20 mouse cellular contexts compared by ENCODE assay signal in the genomic region with DNA sequence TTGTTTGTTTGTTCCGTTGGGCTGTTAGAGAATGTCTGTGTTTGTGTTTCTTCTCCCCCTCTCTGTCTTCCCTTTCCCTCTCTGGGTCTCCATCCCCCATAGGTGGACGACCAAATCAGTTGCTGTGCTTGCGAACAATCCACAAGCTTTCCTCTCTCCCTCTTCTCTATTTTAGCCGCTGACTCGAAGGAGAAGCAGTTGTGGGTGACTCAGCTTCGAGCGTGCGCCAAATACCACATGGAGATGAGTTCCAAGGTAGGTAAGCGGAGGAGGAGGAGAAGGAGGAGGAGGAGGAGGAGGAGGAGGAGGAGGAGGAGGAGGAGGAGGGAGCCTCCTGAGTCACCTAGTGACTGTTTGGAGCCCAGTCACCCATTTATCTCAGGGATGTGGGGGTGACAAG.
DNase-seq lines count a peak whose midpoint lies in the region; ATAC-seq and TF ChIP-seq lines count a peak whose summit lies in the region.
"Had no signal": no experiment of that assay in that cellular context is flagged by ENCODE, and none has a peak within 500 bp of the region (broad histone marks: within the 10 kb centered on the region; RNA-seq: fewer than 3 reads in every experiment).

No protein-coding gene starts in this region.

- H3K9me3 ChIP-seq in midbrain, embryonic 10.5 days (replicated peaks), result peaks cover 4% of the 10 kb centered on the region
- H3K9me3 ChIP-seq in midbrain, embryonic 16.5 days (replicated peaks; ENCODE audit: control insufficient read depth, low read length, poor library complexity, severe bottlenecking), result no peaks in the 10 kb centered on the region; the same call in 1 of the 2 replicates
- no peaks in the 10 kb centered on the region for H3K9me3 ChIP-seq in forebrain, embryonic 15.5 days
- H3K9me3 ChIP-seq: heart, embryonic 10.5 days; limb, embryonic 15.5 days had no signal

- no peak overlapping the region for H3K9ac ChIP-seq in midbrain, embryonic 16.5 days (ENCODE audit: low read depth, low read length)
- no peak overlapping the region for H3K9ac ChIP-seq in forebrain, embryonic 15.5 days (replicated peaks)
- H3K9ac ChIP-seq: embryonic facial prominence, embryonic 13.5 days; forebrain, postnatal 0 days; limb, embryonic 15.5 days; midbrain, embryonic 13.5 days had no signal

- no peak for ATAC-seq in midbrain, embryonic 16.5 days
- peak; percentile 31 for ATAC-seq in Patski
- ATAC-seq in forebrain, embryonic 15.5 days (replicated peaks), result no peak
- ATAC-seq: forebrain, postnatal 0 days; lung, postnatal 0 days; midbrain, embryonic 13.5 days had no signal

- no peak for TF ChIP-seq CTCF in Patski (IDR thresholded peaks at IDR 0.05)

- H3K4me1 ChIP-seq in midbrain, embryonic 10.5 days, result no peaks in the 10 kb centered on the region
- no peaks in the 10 kb centered on the region for H3K4me1 ChIP-seq in midbrain, embryonic 16.5 days (ENCODE audit: control insufficient read depth, insufficient read depth, low read length)
- no peaks in the 10 kb centered on the region for H3K4me1 ChIP-seq in forebrain, embryonic 15.5 days
- H3K4me1 ChIP-seq: hindbrain, embryonic 10.5 days; limb, embryonic 15.5 days; midbrain, embryonic 13.5 days had no signal

- WGBS in midbrain, embryonic 10.5 days, result 83% methylated on average over 8 of the region's 9 CpGs
- WGBS in midbrain, embryonic 16.5 days, result 80% methylated on average over 8 of the region's 9 CpGs
- WGBS in forebrain, embryonic 15.5 days, result 82% methylated on average over 9 of the region's 9 CpGs

- CTCF ChIA-PET in Patski (lab: Charles Lee), result no interaction called here

- POLR2A ChIA-PET in Patski (lab: Charles Lee), result interaction anchor here (1.0 kb wide), 1 partner anchor 14 kb away, joined by 3 read pairs; no protein-coding TSS in a partner anchor

- peak; percentile 15 for DNase-seq in gastrocnemius, adult 18-20 months (ENCODE audit: low spot score)
- DNase-seq in gastrocnemius, postnatal 10 days, result no peak
- DNase-seq in midbrain, embryonic 10.5 days (ENCODE audit: low spot score), result no peak
- no peak for DNase-seq in Patski (ENCODE audit: low read depth, low spot score)
- DNase-seq in telencephalon, adult 2 months (ENCODE audit: low read depth, low spot score), result peak; percentile 65
- DNase-seq: adrenal gland, adult 2 months; B cell, adult 2 months; cerebellum, adult 9-11 months; forebrain, postnatal 0 days; kidney, adult 11 months; thymus, postnatal 14 days had no signal

- 0 out of 2 replicates have a peak overlapping the region, but pooled peaks have one; percentile 9 for H3K27ac ChIP-seq in midbrain, embryonic 10.5 days (replicated peaks)
- no peak overlapping the region for H3K27ac ChIP-seq in midbrain, embryonic 16.5 days (ENCODE audit: low read length)
- H3K27ac ChIP-seq in forebrain, embryonic 15.5 days (replicated peaks), result no peak overlapping the region
- H3K27ac ChIP-seq: embryonic facial prominence, embryonic 13.5 days; heart, embryonic 10.5 days; hindbrain, embryonic 10.5 days; limb, embryonic 15.5 days; midbrain, embryonic 13.5 days had no signal

- peaks cover 13% of the 10 kb centered on the region; the same call in 1 of the 2 replicates for H3K36me3 ChIP-seq in midbrain, embryonic 10.5 days
- H3K36me3 ChIP-seq in midbrain, embryonic 16.5 days (ENCODE audit: control insufficient read depth, insufficient read depth, low read length), result no peaks in the 10 kb centered on the region
- no peaks in the 10 kb centered on the region for H3K36me3 ChIP-seq in forebrain, embryonic 15.5 days
- H3K36me3 ChIP-seq: limb, embryonic 15.5 days had no signal

- H3K27me3 ChIP-seq in midbrain, embryonic 10.5 days (ENCODE audit: low read depth, poor library complexity, severe bottlenecking), result no peaks in the 10 kb centered on the region
- no peaks in the 10 kb centered on the region for H3K27me3 ChIP-seq in midbrain, embryonic 16.5 days (ENCODE audit: control insufficient read depth, insufficient read depth, low read depth, low read length)
- no peaks in the 10 kb centered on the region for H3K27me3 ChIP-seq in Patski
- no peaks in the 10 kb centered on the region for H3K27me3 ChIP-seq in forebrain, embryonic 15.5 days
- H3K27me3 ChIP-seq: embryonic facial prominence, embryonic 13.5 days; limb, embryonic 15.5 days; midbrain, embryonic 13.5 days had no signal

- no peak overlapping the region for H3K4me2 ChIP-seq in midbrain, embryonic 16.5 days (ENCODE audit: low read length)
- no peak overlapping the region for H3K4me2 ChIP-seq in forebrain, embryonic 15.5 days (replicated peaks)
- H3K4me2 ChIP-seq: embryonic facial prominence, embryonic 13.5 days; limb, embryonic 15.5 days; midbrain, embryonic 13.5 days had no signal

- in situ Hi-C loops in Patski (cut with MboI; ENCODE audit: low pct_unique_long_range_greater_than_20kb), result no loop called here

- H3K4me3 ChIP-seq in midbrain, embryonic 10.5 days, result no peak overlapping the region
- no peak overlapping the region for H3K4me3 ChIP-seq in midbrain, embryonic 16.5 days (ENCODE audit: low read depth, low read length)
- H3K4me3 ChIP-seq in forebrain, embryonic 15.5 days, result no peak overlapping the region
- H3K4me3 ChIP-seq: embryonic facial prominence, embryonic 13.5 days; heart, embryonic 10.5 days; hindbrain, embryonic 10.5 days; limb, embryonic 15.5 days; midbrain, embryonic 13.5 days; myocyte had no signal

Comparison
In these comparisons a context has a peak if more than half of its experiments do, and no peak if none do; other contexts are left out.
1. DNase-seq: peak in gastrocnemius, adult 18-20 months (single experiment) and telencephalon, adult 2 months (single experiment); none in gastrocnemius, postnatal 10 days (single experiment), midbrain, embryonic 10.5 days (single experiment) and Patski (single experiment).